Mouse (Mus musculus) layer of hippocampus, postnatal 10 days (tissue): ENCODE measurements around the gene Fpgs. TPM values are rescaled to one million over a fixed set of nuclear protein-coding genes. Genes with fewer than 3 reads are reported as not detected.
A peak's percentile ranks its signal among the peaks of the same experiment; 100 is the strongest.

Source experiments
- DNase-seq, 2 experiments: peaks; one replicate each; pipeline ENCODE4 v3.0.0; 2021; ENCODE audit warnings: low spot score in 2 of 2
- total RNA-seq, 2 experiments: library from RNA; stranded (reverse); gene quantifications; 2 replicates each; pipeline ENCODE4 v1.2.3; 2021

The Fpgs gene
- total RNA-seq, 2 experiments from 2014 or later: 17.1 to 17.2 TPM

GRCm38 (mm10) chr2:32671907-32672595 is 31.9 kb downstream of the Fpgs start:
- DNase-seq: no peak

DNA sequence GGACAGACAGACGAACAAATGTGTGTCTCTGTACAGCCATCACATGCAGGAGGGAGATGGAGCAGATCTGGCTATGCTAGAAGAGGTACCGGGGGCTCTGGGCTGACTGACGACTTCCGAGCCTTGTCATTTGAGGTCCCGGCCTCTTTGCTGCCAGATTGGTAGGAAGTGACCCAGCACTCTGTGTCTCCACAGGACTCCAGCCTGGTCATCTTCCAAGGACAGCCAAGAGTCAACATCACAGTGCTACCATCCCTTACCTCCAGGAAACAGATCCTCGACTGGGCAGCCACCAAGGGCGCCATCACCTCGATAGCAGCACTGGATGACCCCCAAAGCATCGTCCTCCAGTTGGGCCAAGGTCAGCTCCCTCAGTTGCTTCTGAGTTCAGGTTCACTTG is 32.8 kb downstream of the Fpgs start:
- DNase-seq: no peak

GRCm38 (mm10) chr2:32669876-32670275 is 34.1 kb downstream of the Fpgs start:
- DNase-seq: no peak

GRCm38 (mm10) chr2:32668176-32668575 is 35.8 kb downstream of the Fpgs start:
- DNase-seq: no peak

- no peak for DNase-seq
Observed at GRCm38 (mm10) chr2:32667775-32668174, 36.2 kb downstream of the Fpgs start.

GRCm38 (mm10) chr2:32665853-32666252 is 38.1 kb downstream of the Fpgs start:
- DNase-seq: no peak

- DNase-seq: no peak
Observed at GRCm38 (mm10) chr2:32665345-32665744, 38.6 kb downstream of the Fpgs start.

DNA sequence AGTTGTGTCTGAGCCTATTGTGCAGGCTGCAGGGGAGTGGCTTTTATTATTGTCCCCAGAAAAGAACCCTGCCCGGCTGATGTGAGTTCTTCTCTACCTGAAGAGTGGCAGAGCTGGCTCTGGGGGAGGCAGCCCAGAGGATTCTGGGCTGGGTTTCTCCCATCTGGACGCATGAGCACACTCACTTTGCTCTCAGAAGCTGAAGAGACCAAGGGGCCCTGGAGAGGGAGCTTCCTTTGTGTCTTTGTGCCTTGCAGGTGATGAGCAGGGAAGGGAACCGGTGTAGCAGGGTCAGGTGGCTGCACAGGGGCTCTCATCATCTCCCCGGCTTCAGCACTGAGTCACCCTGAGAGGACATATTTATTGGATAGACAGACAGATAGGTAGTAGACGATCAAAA is 41.7 kb downstream of the Fpgs start:
- no peak for DNase-seq

- no peak for DNase-seq
Observed at GRCm38 (mm10) chr2:32661509-32662107, 42.3 kb downstream of the Fpgs start.

- no peak for DNase-seq
Observed at GRCm38 (mm10) chr2:32658873-32659272, 45.1 kb downstream of the Fpgs start.

GRCm38 (mm10) chr2:32655826-32656225 is 48.1 kb downstream of the Fpgs start:
- DNase-seq: no peak

- DNase-seq: no peak
Observed at GRCm38 (mm10) chr2:32655394-32655744, 48.6 kb downstream of the Fpgs start.

DNA sequence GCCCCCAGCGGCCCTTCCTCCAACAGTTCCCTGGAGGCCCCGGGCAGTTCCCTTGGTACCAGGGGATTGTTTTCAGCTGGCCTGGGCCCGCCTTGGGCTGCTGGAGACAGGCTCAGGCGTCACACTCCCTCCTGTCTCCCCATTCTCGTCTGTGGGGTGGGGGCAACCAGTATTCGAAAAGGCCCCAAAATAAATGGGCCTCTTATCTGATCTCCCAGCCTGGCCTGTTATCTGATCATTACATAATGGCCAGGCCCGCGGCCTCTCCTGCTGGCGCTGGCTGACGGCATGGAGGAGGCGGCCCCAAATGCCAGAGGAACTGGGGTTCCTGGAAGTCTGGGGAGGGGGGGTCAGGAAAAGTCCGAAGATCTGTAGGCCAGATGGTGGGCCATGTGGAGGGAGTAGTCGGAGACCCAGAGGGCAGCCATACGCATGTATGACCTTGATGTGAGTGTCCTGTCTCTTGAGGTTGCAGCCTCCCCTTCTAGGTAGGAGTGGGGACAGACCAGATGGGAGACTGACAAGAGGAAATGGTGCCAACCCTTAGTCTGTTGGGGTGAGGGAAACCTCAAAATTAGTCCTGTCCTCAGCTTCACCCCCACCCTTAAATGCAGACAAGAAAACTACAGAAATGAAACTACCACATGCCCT is 49.1 kb downstream of the Fpgs start:
- no peak for DNase-seq

DNA sequence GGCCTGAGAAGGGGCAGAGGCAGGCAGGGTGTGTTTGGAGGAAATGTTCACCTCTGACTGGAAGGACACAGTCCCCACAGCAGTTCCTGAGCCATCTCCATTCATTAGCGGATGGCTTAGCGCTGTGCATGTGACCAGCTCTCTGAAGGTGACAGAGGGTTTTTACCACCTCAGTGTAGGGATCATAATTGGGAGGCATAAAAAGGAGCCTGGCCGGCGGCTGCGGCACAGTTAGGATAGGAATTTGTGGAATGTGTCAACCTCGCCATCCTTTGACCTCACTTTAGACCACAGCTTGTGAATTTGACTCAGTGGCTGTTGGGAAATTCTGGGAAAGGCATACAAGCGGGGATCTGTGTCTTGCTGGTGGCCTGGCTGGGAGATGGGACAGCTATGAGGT is 50.2 kb downstream of the Fpgs start:
- no peak for DNase-seq

GRCm38 (mm10) chr2:32647366-32647765 is 56.6 kb downstream of the Fpgs start:
- DNase-seq: no peak

GRCm38 (mm10) chr2:32646379-32647056 is 57.4 kb downstream of the Fpgs start, which contains the start of gene Eng:
TSS of gene Eng (plus strand) at chr2:32646595.
- peak in 1 of 2 experiments; percentile 42 for DNase-seq

GRCm38 (mm10) chr2:32645647-32646046 is 58.3 kb downstream of the Fpgs start:
- DNase-seq: no peak

DNA sequence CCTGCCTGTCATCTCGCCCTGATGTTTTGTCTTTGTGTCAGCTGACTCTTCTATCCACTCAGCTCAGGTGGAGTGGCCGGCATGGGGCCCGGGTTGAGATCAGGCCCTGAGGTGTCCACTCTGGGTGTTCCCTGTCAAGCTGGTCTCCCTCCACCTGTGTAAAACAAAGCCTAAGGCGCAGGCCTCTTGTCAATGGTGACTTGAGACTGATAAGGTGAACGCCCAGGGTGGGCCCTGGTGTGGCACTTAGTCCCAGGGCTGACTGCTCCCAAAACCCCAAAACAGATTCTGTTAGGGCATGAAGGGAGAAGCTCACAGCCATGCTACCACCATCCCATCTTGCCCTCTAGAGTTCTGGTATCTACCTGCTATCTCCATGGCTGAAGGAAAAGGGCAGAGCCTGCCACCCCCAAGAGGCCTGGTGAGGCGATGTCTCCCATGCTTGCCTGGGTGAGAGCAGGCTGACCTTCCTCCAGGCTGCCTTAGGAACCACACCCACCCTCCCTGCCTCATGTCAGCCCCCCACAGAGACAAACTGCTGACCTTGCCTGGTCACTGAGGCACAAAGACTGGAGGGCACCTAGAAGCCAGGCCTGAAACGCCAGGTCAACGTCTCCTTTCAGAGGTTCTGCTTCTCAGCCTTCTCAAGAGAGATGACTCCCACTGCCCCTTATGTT is 59.0 kb downstream of the Fpgs start:
- DNase-seq: no peak

DNA sequence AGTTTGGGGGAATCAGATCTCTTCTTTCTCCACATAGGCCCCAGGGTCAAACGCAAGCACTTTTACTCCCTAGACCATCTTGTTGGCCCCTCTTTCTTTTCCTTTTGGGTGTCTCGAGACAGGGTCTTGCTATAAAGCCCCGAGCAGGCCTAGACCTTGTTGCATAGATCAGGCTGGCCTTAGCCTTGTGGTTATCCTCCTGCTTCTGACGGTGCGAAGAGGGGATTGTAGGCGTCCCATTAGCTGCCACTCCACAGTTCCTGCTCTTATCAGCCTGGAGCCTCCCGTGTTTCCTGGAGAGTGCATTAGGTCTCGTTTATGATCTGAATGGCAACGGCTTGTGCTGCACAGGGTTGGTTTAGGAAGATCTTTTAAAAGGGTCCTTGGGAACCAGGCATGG is 59.9 kb downstream of the Fpgs start:
- DNase-seq: no peak

DNA sequence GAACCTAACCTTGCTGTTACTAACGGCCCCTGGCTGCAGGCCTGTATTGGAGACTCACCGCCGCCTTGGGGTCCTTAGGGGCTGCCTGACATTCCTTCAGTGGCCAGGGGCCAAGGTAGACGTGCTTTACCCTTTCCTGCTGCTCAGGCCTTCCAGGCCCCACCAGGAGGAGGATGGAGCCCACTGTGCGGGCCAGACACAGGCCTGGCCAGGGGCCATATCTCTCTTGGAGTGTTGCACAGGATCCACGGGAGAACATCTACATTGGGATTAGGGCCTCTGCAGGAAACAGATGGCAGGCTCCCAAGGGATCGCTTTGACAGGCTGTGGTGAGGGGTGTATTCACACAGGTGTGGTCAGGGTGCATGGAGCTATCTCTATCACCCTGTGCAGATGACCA is 61.1 kb downstream of the Fpgs start:
- DNase-seq: no peak

GRCm38 (mm10) chr2:32641810-32642209 is 62.1 kb downstream of the Fpgs start:
- no peak for DNase-seq
